Comparison of ENCODE assay signal across 29 mouse cellular contexts in the genomic region with DNA sequence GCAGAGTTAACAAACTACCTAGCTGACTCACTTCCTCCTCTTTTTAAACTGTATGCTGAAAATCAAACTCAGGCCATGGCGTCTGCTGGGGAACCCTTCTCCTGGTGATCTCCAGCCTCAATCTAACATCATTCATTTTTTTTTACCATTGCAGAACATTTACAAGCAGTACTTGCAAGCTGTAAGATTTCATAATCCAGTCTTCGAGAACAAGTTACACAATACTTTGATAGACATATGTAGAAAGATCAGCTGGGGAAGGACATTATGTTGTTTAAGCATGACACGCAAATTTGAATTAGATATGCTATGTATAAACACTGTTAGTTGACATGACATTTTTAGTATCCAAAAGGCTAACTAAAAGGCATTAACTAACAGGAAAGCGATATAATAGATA. TPM values are rescaled to one million over a fixed set of nuclear protein-coding genes. Genes with fewer than 3 reads are reported as not detected.
DNase-seq lines count a peak whose midpoint lies in the region; ATAC-seq and TF ChIP-seq lines count a peak whose summit lies in the region.
"Had no signal": no experiment of that assay in that cellular context is flagged by ENCODE, and none has a peak within 500 bp of the region (broad histone marks: within the 10 kb centered on the region; RNA-seq: fewer than 3 reads in every experiment).

No protein-coding gene starts in this region.

- no peaks in the 10 kb centered on the region for H3K4me1 ChIP-seq in intestine, postnatal 0 days (replicated peaks; ENCODE audit: control insufficient read depth, insufficient read depth, low read length)
- no peaks in the 10 kb centered on the region for H3K4me1 ChIP-seq in intestine, embryonic 15.5 days (replicated peaks)
- H3K4me1 ChIP-seq in embryonic fibroblast, embryonic 13.5 days (ENCODE audit: control insufficient read depth, insufficient read depth, low read length), result peaks cover 4% of the 10 kb centered on the region; the same call in 1 of the 2 replicates
- no peaks in the 10 kb centered on the region for H3K4me1 ChIP-seq in midbrain, embryonic 14.5 days (ENCODE audit: control insufficient read depth, insufficient read depth, low read length)
- H3K4me1 ChIP-seq in hindbrain, embryonic 16.5 days (ENCODE audit: control insufficient read depth, insufficient read depth, low read depth, low read length), result no peaks in the 10 kb centered on the region
- H3K4me1 ChIP-seq: forebrain, embryonic 12.5 days; hindbrain, embryonic 12.5 days; liver, embryonic 13.5 days; neural tube, embryonic 12.5 days had no signal

- 52% methylated on average over 4 of the region's 4 CpGs for WGBS in intestine, postnatal 0 days
- WGBS in intestine, embryonic 15.5 days, result 80% methylated on average over 4 of the region's 4 CpGs
- 93% methylated on average over 4 of the region's 4 CpGs for WGBS in midbrain, embryonic 14.5 days
- WGBS in hindbrain, embryonic 16.5 days, result 88% methylated on average over 4 of the region's 4 CpGs

- no peaks in the 10 kb centered on the region for H3K27me3 ChIP-seq in intestine, postnatal 0 days (replicated peaks; ENCODE audit: control insufficient read depth, insufficient read depth, low read length)
- no peaks in the 10 kb centered on the region for H3K27me3 ChIP-seq in intestine, embryonic 15.5 days (replicated peaks)
- no peaks in the 10 kb centered on the region for H3K27me3 ChIP-seq in midbrain, embryonic 14.5 days (ENCODE audit: control insufficient read depth, insufficient read depth, low read length)
- H3K27me3 ChIP-seq in hindbrain, embryonic 16.5 days (replicated peaks; ENCODE audit: control insufficient read depth, insufficient read depth, low read length), result no peaks in the 10 kb centered on the region
- H3K27me3 ChIP-seq: hindbrain, embryonic 12.5 days; liver, embryonic 13.5 days; neural tube, embryonic 12.5 days had no signal

- no peak overlapping the region for H3K4me3 ChIP-seq in intestine, postnatal 0 days (ENCODE audit: low read depth, low read length)
- no peak overlapping the region for H3K4me3 ChIP-seq in intestine, embryonic 15.5 days (replicated peaks)
- H3K4me3 ChIP-seq in embryonic fibroblast, embryonic 13.5 days (ENCODE audit: insufficient read depth, low read length), result no peak overlapping the region
- no peak overlapping the region for H3K4me3 ChIP-seq in midbrain, embryonic 14.5 days (replicated peaks; ENCODE audit: low read depth, low read length)
- no peak overlapping the region for H3K4me3 ChIP-seq in hindbrain, embryonic 16.5 days (ENCODE audit: low read length)
- H3K4me3 ChIP-seq: forebrain, embryonic 12.5 days; hindbrain, embryonic 12.5 days; liver, embryonic 13.5 days; midbrain, embryonic 10.5 days; myocyte; neural tube, embryonic 12.5 days had no signal

- no peak overlapping the region for H3K4me2 ChIP-seq in intestine, postnatal 0 days (replicated peaks; ENCODE audit: low read depth)
- no peak overlapping the region for H3K4me2 ChIP-seq in intestine, embryonic 15.5 days (replicated peaks)
- no peak overlapping the region for H3K4me2 ChIP-seq in midbrain, embryonic 14.5 days (ENCODE audit: low read length)
- H3K4me2 ChIP-seq in hindbrain, embryonic 16.5 days (ENCODE audit: low read length), result no peak overlapping the region
- H3K4me2 ChIP-seq: forebrain, embryonic 12.5 days; hindbrain, embryonic 12.5 days; liver, embryonic 13.5 days; neural tube, embryonic 12.5 days had no signal

- H3K9me3 ChIP-seq in intestine, postnatal 0 days (ENCODE audit: control insufficient read depth), result no peaks in the 10 kb centered on the region
- H3K9me3 ChIP-seq in intestine, embryonic 15.5 days, result no peaks in the 10 kb centered on the region
- H3K9me3 ChIP-seq in midbrain, embryonic 14.5 days (ENCODE audit: control insufficient read depth, low read length), result no peaks in the 10 kb centered on the region
- no peaks in the 10 kb centered on the region for H3K9me3 ChIP-seq in hindbrain, embryonic 16.5 days (ENCODE audit: control insufficient read depth, low read length)
- H3K9me3 ChIP-seq: forebrain, embryonic 12.5 days; hindbrain, embryonic 12.5 days; liver, embryonic 13.5 days; midbrain, embryonic 10.5 days; neural tube, embryonic 12.5 days had no signal

- peak; percentile 32 for DNase-seq in lung, postnatal 25 days (ENCODE audit: low spot score)
- DNase-seq in lung, postnatal 14 days, result no peak
- DNase-seq in midbrain, embryonic 14.5 days, result no peak
- DNase-seq: adrenal gland, adult 2 months; adrenal gland, postnatal 36 days; cerebellum, adult 18-20 months; cerebellum, postnatal 10 days; forebrain, postnatal 0 days; gastrocnemius, postnatal 10 days; heart, postnatal 36 days; kidney, adult 11 months; kidney, postnatal 14 days; left cerebral cortex, postnatal 4 days; liver, embryonic 13.5 days; right cerebral cortex, postnatal 14 days; thymus, postnatal 4 days had no signal

- H3K9ac ChIP-seq in intestine, postnatal 0 days (ENCODE audit: low read depth, low read length), result no peak overlapping the region
- H3K9ac ChIP-seq in intestine, embryonic 15.5 days, result no peak overlapping the region
- H3K9ac ChIP-seq in midbrain, embryonic 14.5 days (replicated peaks; ENCODE audit: low read length), result no peak overlapping the region
- no peak overlapping the region for H3K9ac ChIP-seq in hindbrain, embryonic 16.5 days (ENCODE audit: low read depth, low read length)
- H3K9ac ChIP-seq: forebrain, embryonic 12.5 days; forebrain, postnatal 0 days; hindbrain, embryonic 12.5 days; liver, embryonic 13.5 days; neural tube, embryonic 12.5 days had no signal

- 0 out of 2 replicates have a peak overlapping the region, but pooled peaks have one; percentile 46 for H3K27ac ChIP-seq in intestine, postnatal 0 days (ENCODE audit: low read depth, low read length)
- H3K27ac ChIP-seq in intestine, embryonic 15.5 days, result no peak overlapping the region
- peak overlapping the region; percentile 25; the same call in 1 of the 2 replicates for H3K27ac ChIP-seq in embryonic fibroblast, embryonic 13.5 days (ENCODE audit: insufficient read depth, low read length)
- no peak overlapping the region for H3K27ac ChIP-seq in midbrain, embryonic 14.5 days (replicated peaks; ENCODE audit: low read depth, low read length)
- H3K27ac ChIP-seq in hindbrain, embryonic 16.5 days (ENCODE audit: low read depth, low read length), result no peak overlapping the region
- H3K27ac ChIP-seq: forebrain, embryonic 12.5 days; hindbrain, embryonic 12.5 days; liver, embryonic 13.5 days; macrophage; midbrain, embryonic 10.5 days; neural tube, embryonic 12.5 days had no signal

- no peak for TF ChIP-seq CTCF in intestine, postnatal 0 days (IDR thresholded peaks at IDR 0.05; ENCODE audit: low read depth)
- no peak for TF ChIP-seq CTCF in embryonic fibroblast, embryonic 13.5 days (IDR thresholded peaks at IDR 0.05; ENCODE audit: borderline replicate concordance, insufficient read depth, low read length)

- ATAC-seq in intestine, postnatal 0 days, result no peak
- no peak for ATAC-seq in intestine, embryonic 15.5 days
- peak; percentile 61 for ATAC-seq in neutrophil, adult 5-6 weeks (ENCODE audit: extremely low read depth, insufficient number of reproducible peaks, low FRiP score, poor library complexity, severe bottlenecking)
- no peak for ATAC-seq in midbrain, embryonic 14.5 days (ENCODE audit: low FRiP score, low TSS enrichment)
- no peak for ATAC-seq in hindbrain, embryonic 16.5 days
- ATAC-seq: forebrain, postnatal 0 days; midbrain, embryonic 16.5 days had no signal

- H3K36me3 ChIP-seq in intestine, postnatal 0 days (ENCODE audit: control insufficient read depth, insufficient read depth), result no peaks in the 10 kb centered on the region
- no peaks in the 10 kb centered on the region for H3K36me3 ChIP-seq in intestine, embryonic 15.5 days
- H3K36me3 ChIP-seq in midbrain, embryonic 14.5 days (ENCODE audit: control insufficient read depth, insufficient read depth, low read length), result no peaks in the 10 kb centered on the region
- H3K36me3 ChIP-seq in hindbrain, embryonic 16.5 days (ENCODE audit: control insufficient read depth, insufficient read depth, low read length), result no peaks in the 10 kb centered on the region
- H3K36me3 ChIP-seq: forebrain, embryonic 12.5 days; hindbrain, embryonic 12.5 days; liver, embryonic 13.5 days; midbrain, embryonic 10.5 days; neural tube, embryonic 12.5 days had no signal

- TF ChIP-seq POLR2A in embryonic fibroblast, embryonic 13.5 days (IDR thresholded peaks at IDR 0.05; ENCODE audit: low read depth, low read length), result no peak

RNA-seq across cellular contexts. Expression of gene Bst1, which starts 16.9 kb away (rescaled TPM):
- polyA plus RNA-seq in intestine, postnatal 0 days (2015; fragmentation: Nextera tagmentation; extraction: Ambion mirVana), result 142 and 144 TPM in 2 replicates
- polyA plus RNA-seq in intestine, embryonic 15.5 days (2015; fragmentation: Nextera tagmentation; extraction: Ambion mirVana), result 0.88 and 0.97 TPM in 2 replicates
- polyA plus RNA-seq in embryonic fibroblast, embryonic 13.5 days (2011; ENCODE audit: insufficient read length, low read depth, missing spikeins), result 0.30 and 0.33 TPM in 2 replicates
- 122 and 131 TPM in 2 replicates for total RNA-seq in neutrophil, adult 5-6 weeks (2017)
- polyA plus RNA-seq in midbrain, embryonic 14.5 days (2014; fragmentation: Nextera tagmentation; extraction: Ambion mirVana), result not detected in 2 replicates
- not detected in 2 replicates for polyA plus RNA-seq in hindbrain, embryonic 16.5 days (2015; fragmentation: Nextera tagmentation; extraction: Ambion mirVana)
- total RNA-seq: layer of hippocampus, postnatal 25 days; left cerebral cortex, postnatal 4 days had no signal
- polyA plus RNA-seq: forebrain, embryonic 12.5 days; midbrain, embryonic 10.5 days; myocyte; neural tube, embryonic 12.5 days had no signal

RNA-seq across cellular contexts. Expression of gene Fbxl5, which starts 19.6 kb away (rescaled TPM):
- 93.6 and 108 TPM in 2 replicates for polyA plus RNA-seq in intestine, postnatal 0 days (2015; fragmentation: Nextera tagmentation; extraction: Ambion mirVana)
- 56.5 and 60.8 TPM in 2 replicates for polyA plus RNA-seq in intestine, embryonic 15.5 days (2015; fragmentation: Nextera tagmentation; extraction: Ambion mirVana)
- polyA plus RNA-seq in embryonic fibroblast, embryonic 13.5 days (2011; ENCODE audit: insufficient read length, low read depth, missing spikeins), result 38.0 and 41.8 TPM in 2 replicates
- 724 and 727 TPM in 2 replicates for total RNA-seq in neutrophil, adult 5-6 weeks (2017)
- 76.2 and 102 TPM in 2 replicates for polyA plus RNA-seq in midbrain, embryonic 14.5 days (2014; fragmentation: Nextera tagmentation; extraction: Ambion mirVana)
- 79.3 and 82.2 TPM in 2 replicates for polyA plus RNA-seq in hindbrain, embryonic 16.5 days (2015; fragmentation: Nextera tagmentation; extraction: Ambion mirVana)

Comparison
In these comparisons a context has a peak if more than half of its experiments do, and no peak if none do; other contexts are left out.
1. H3K27ac ChIP-seq: peak in intestine, postnatal 0 days (single experiment) and embryonic fibroblast, embryonic 13.5 days (single experiment); none in intestine, embryonic 15.5 days (single experiment), midbrain, embryonic 14.5 days (single experiment) and hindbrain, embryonic 16.5 days (single experiment).
2. RNA of gene Bst1, which starts 16.9 kb away (polyA plus RNA-seq): 142 to 144 TPM in intestine, postnatal 0 days; 0.88 to 0.97 TPM in intestine, embryonic 15.5 days, 0.30 to 0.33 TPM in embryonic fibroblast, embryonic 13.5 days, not detected in midbrain, embryonic 14.5 days and not detected in hindbrain, embryonic 16.5 days; every median in the first group is over 10 times any median in the second.